Mouse (Mus musculus) C2C12 (cell line): ENCODE data around the gene Atg16l1. TPM values are rescaled to one million over a fixed set of nuclear protein-coding genes. Genes with fewer than 3 reads are reported as not detected.

Source experiments
- H3K27me3 ChIP-seq: one replicate; pipeline ENCODE4 v1.6.1; 2011; ENCODE audit not compliant: control insufficient read depth, insufficient read depth, insufficient read length
- H3K36me3 ChIP-seq: one replicate; pipeline ENCODE4 v1.6.1; 2011; ENCODE audit not compliant: control insufficient read depth, insufficient read depth
- H3K4me3 ChIP-seq: one replicate; pipeline ENCODE4 v1.5.1; 2011; ENCODE audit warnings: mild to moderate bottlenecking, control low read depth; ENCODE audit not compliant: poor library complexity, insufficient read depth, severe bottlenecking
- H3K79me2 ChIP-seq: one replicate; pipeline ENCODE4 v1.6.1; 2011; ENCODE audit not compliant: control insufficient read depth, insufficient read depth
- H3K79me3 ChIP-seq: one replicate; pipeline ENCODE4 v1.6.1; 2011; ENCODE audit warnings: low read depth, control low read depth
- H3ac ChIP-seq: one replicate; pipeline ENCODE3; 2011; ENCODE audit warnings: low read depth; ENCODE audit not compliant: control insufficient read depth, insufficient read length
- CEBPB ChIP-seq: IDR thresholded peaks from one replicate; pipeline ENCODE4 v1.6.1; 2011; ENCODE audit warnings: low read depth, mild to moderate bottlenecking, control low read depth, moderate library complexity
- CTCF ChIP-seq: IDR thresholded peaks from one replicate; pipeline ENCODE4 v1.5.1; 2011; ENCODE audit not compliant: control insufficient read depth, insufficient read depth, insufficient read length
- FOSL1 ChIP-seq: IDR thresholded peaks from one replicate; pipeline ENCODE4 v1.8.0; 2011; ENCODE audit warnings: mild to moderate bottlenecking, low read length; ENCODE audit not compliant: poor library complexity, insufficient read depth, severe bottlenecking
- MAX ChIP-seq: IDR thresholded peaks from one replicate; pipeline ENCODE4 v1.6.1; 2011; ENCODE audit warnings: mild to moderate bottlenecking, control low read depth
- MYOD1 ChIP-seq: IDR thresholded peaks from one replicate; pipeline ENCODE4 v1.6.1; 2011; ENCODE audit warnings: low read depth; ENCODE audit not compliant: control insufficient read depth, insufficient read length
- MYOG ChIP-seq: IDR thresholded peaks from one replicate; pipeline ENCODE4 v1.6.1; 2011; ENCODE audit not compliant: control insufficient read depth, insufficient read length; ENCODE audit errors: extremely low read depth
- USF1 ChIP-seq: IDR thresholded peaks from one replicate; pipeline ENCODE4 v1.6.1; 2011; ENCODE audit warnings: low read depth, mild to moderate bottlenecking, control low read depth, moderate library complexity
- long read RNA-seq, 2 experiments: library from polyadenylated mRNA; unstranded; transcript quantifications; one replicate each; pipeline ENCODE4 v2.0.0; 2019 to 2020
- polyA plus RNA-seq: library from polyadenylated mRNA; unstranded; fragments of >200 nt; fragmentation: generic; extraction: Trizol; gene quantifications from one replicate; pipeline ENCODE4 v1.2.1, GENCODE M21; 2012; ENCODE audit warnings: missing spikeins

Gene Atg16l1
- 20.1 TPM for polyA plus RNA-seq
- long read RNA-seq, experiment 1, transcript Atg16l1-201 (18 exons, 3,130 nt), result major isoform, 9 of 14 reads
- long read RNA-seq, experiment 1, partial matches to known transcripts, result 3 of 14 reads
- long read RNA-seq, experiment 1, other reads (novel, unspliced or antisense), result 1 of 14 reads
- long read RNA-seq, experiment 2, transcript Atg16l1-203 (19 exons, 3,102 nt), result minor isoform, 5 of 292 reads
- long read RNA-seq, experiment 2, transcript Atg16l1-202 (17 exons, 3,004 nt), result minor isoform, 114 of 292 reads
- long read RNA-seq, experiment 2, transcript Atg16l1-201 (18 exons, 3,130 nt), result major isoform, 122 of 292 reads
- long read RNA-seq, experiment 2, partial matches to known transcripts, result 4 of 292 reads
- long read RNA-seq, experiment 2, other reads (novel, unspliced or antisense), result 43 of 292 reads

DNA sequence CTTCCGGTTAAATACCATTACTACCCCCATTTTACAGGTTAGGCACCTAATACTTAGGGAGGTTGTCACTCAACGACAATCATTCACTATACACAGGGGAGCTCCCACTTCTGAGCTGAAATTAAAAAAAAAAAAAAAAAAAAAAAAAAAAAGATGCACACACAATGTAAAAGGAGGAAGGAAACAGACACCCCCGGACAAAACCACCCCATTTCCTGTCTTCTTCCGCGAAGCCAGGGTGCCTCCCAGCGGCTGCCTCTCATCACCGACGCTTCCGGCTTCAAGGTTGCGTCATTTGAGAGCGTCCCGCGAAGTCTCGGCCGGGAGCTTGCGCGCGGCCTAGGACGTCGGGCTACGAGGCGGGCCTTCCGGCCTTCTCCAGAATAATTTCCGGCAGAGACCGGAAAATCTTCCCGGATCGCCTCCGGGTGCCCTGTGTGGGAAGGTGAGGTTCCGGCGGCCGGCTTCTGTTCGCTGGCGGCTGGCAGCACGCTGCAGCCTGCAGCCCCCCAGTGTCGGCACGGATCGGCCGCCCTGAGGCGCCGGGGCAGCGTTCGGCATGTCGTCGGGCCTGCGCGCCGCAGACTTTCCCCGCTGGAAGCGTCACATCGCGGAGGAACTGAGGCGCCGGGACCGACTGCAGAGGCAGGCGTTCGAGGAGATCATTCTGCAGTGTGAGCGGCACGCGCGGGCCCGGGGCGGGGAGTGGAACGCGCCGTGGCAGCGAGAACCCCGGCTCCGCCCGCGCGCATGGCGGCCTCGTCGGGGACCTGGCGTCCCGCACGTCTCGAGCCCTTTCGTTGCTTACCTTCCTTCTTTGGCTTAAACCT lies at the start of gene Atg16l1:
TSS of gene Atg16l1 (plus strand) at position 230 of the 830 bp plus-strand sequence.
- Histone ChIP-seq H3ac (peak within 1 kb of the TSS; percentile 99), H3K79me2 (peaks cover 44% of the 10 kb centered on the region), H3K27me3 (no peaks in the 10 kb centered on the region), H3K79me3 (peaks cover 35% of the 10 kb centered on the region), H3K4me3 (peak within 1 kb of the TSS; percentile 95), H3K36me3 (peaks cover 28% of the 10 kb centered on the region)
- no peak for TF ChIP-seq FOSL1
- TF ChIP-seq CEBPB, result peak; percentile 76
- TF ChIP-seq USF1, result no peak
- peak; percentile 47 for TF ChIP-seq CTCF

DNA sequence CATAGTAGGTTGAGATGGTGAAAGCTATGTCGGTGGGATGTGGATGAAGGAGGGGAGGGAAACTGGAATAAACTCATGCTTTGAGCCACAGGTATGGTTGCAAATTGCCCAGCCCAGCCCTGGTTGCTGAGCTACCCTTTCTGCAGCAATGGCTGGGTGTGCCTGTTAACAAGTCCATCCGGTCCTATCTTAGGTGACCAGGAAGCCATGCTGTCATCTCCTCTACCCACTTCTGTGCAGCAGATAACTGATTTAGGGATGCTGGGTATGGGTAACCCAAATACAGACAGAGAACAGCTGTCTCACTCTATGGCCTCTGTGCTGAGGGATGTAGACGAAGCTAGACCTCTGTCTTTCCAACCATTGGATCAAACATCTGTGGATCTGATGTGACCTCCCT lies 49.3 kb upstream of the Atg16l1 start:
- no peaks in the 10 kb centered on the region for H3K36me3 ChIP-seq
- no peaks in the 10 kb centered on the region for H3K79me2 ChIP-seq
- peaks cover 4% of the 10 kb centered on the region for H3K27me3 ChIP-seq
- no peak for TF ChIP-seq FOSL1
- TF ChIP-seq MYOG, result no peak
- TF ChIP-seq CTCF, result no peak
- H3K4me3 ChIP-seq, result no peak overlapping the region
- H3ac ChIP-seq, result no peak overlapping the region
- H3K79me3 ChIP-seq, result no peaks in the 10 kb centered on the region

DNA sequence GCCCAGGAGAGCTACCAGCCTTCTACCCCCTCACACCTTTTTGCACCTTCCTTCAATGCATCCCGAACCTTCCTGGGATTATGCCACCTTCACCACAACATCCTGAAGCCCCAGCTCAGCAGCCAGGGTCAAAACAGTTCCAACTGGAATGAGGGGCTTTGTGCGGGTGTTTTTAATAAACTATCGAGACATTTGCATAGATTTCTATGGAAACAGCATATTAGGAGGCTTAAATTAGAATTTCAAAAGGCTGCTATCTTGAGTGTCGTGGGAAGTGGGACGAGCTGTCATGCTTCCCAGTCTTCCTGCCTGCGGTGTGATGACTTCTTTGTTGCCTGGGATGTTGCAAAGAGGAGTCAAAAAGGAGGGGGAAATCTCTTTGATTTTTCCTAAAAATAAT lies 46.6 kb upstream of the Atg16l1 start:
- no peaks in the 10 kb centered on the region for H3K79me3 ChIP-seq
- no peaks in the 10 kb centered on the region for H3K79me2 ChIP-seq
- H3K4me3 ChIP-seq, result no peak overlapping the region
- H3K36me3 ChIP-seq, result no peaks in the 10 kb centered on the region
- no peak overlapping the region for H3ac ChIP-seq
- TF ChIP-seq MAX (no peak), USF1 (no peak), CEBPB (no peak)
- peaks cover 4% of the 10 kb centered on the region for H3K27me3 ChIP-seq

DNA sequence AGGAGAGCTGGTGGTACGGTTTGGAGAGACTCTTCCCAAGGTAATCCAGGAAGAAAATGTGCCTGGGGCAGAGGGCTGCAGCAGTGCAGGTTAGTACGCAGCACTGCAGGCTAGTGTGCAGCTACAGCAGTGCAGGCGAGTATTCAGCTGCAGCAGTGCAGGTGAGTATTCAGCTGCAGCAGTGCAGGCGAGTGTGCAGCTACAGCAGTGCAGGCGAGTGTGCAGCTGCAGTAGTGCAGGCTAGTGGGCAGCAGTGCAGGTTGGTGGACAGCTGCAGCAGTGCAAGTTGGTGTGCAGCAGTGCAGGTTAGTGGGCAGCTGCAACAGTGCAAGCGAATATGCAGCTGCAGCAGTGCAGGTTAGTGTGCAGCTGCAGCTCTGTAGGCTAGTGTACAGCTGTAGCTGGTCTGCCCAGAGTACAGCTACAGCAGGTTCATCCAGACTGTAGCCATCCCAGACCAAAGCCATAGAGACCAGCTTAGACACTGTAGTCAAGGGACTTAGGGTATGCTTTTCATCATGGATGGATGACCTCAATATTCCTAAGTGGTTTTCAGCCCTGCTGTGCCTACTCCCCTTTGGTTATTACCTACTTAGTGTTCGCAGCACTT lies 45.9 kb upstream of the Atg16l1 start:
- H3K4me3 ChIP-seq, result no peak overlapping the region
- no peak overlapping the region for H3ac ChIP-seq
- H3K36me3 ChIP-seq, result no peaks in the 10 kb centered on the region
- no peaks in the 10 kb centered on the region for H3K79me3 ChIP-seq
- TF ChIP-seq CTCF, result no peak
- no peak for TF ChIP-seq USF1
- no peak for TF ChIP-seq MYOD1
- TF ChIP-seq MAX, result no peak
- TF ChIP-seq FOSL1, result no peak
- peaks cover 7% of the 10 kb centered on the region for H3K27me3 ChIP-seq
- no peaks in the 10 kb centered on the region for H3K79me2 ChIP-seq

DNA sequence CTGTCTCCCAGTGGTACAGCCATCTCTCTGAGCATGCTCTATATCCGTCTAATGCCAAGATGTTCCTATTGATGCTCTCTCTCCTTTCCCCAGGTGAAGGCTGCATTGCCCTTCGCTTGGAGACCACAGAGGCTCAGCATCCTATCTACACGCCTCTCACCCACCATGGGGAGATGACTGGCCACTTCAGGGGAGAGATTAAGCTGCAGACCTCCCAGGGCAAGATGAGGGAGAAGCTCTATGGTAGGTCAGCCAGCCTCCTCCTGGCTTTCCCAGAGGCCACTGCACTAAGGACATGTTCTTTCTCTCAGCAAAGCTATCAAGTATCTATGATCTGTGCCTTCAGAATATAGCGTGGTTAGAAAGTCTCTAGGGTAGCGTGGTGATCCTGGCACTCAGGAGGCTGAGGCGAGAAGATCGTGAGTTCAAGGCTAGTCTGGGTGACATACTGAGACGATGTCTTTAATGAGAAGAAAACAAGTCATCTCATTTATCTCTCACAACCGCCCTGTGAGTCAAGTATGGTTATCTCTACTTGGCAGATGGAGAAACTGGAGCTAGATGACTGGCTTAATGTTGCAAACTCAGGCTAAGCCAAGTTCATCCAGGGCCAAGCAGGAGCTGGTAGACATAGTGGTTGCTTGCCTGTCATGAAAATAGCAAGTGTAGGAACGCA lies 43.6 kb upstream of the Atg16l1 start:
- Histone ChIP-seq H3K4me3 (no peak overlapping the region), H3K79me3 (no peaks in the 10 kb centered on the region), H3ac (no peak overlapping the region), H3K27me3 (peaks cover 12% of the 10 kb centered on the region), H3K79me2 (no peaks in the 10 kb centered on the region), H3K36me3 (no peaks in the 10 kb centered on the region)
- TF ChIP-seq MYOG (no peak), CTCF (no peak), MAX (no peak)

DNA sequence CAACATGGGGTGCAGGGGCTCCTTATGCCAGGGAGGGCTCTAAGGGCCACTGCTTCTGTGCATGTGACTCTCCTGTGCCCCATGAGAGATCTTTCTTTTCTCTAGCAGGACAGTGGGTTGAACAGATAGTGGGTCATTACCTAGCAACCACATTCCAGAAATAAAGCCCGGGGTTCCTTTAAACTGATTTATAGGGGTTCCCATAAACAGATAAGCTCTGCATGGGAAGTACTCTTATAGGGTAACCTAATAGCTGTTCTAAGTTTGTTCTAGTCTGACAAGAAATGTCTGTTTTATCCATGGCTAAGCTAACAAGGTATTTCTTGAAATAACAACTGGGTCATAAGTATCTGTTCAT lies 43.1 kb upstream of the Atg16l1 start:
- H3K4me3 ChIP-seq, result no peak overlapping the region
- no peak overlapping the region for H3ac ChIP-seq

More for the DNA sequence above, 43.1 kb upstream of the Atg16l1 start:
- Histone ChIP-seq H3K79me2 (no peaks in the 10 kb centered on the region), H3K79me3 (no peaks in the 10 kb centered on the region), H3K36me3 (no peaks in the 10 kb centered on the region), H3K27me3 (peaks cover 14% of the 10 kb centered on the region)
- TF ChIP-seq FOSL1 (no peak), CTCF (no peak), USF1 (no peak), CEBPB (no peak), MAX (no peak), MYOG (no peak), MYOD1 (no peak)
